Mouse (Mus musculus) E14TG2a.4 (cell line): ENCODE data around the gene Cast.

ENCODE experiments used
- H3K27me3 ChIP-seq: 2 replicates; pipeline ENCODE4 v1.6.1; 2014; ENCODE audit warnings: low read length, control low read depth; ENCODE audit not compliant: insufficient read depth
- H3K36me3 ChIP-seq: 2 replicates; pipeline ENCODE4 v1.6.1; 2014; ENCODE audit warnings: low read length, control low read depth; ENCODE audit not compliant: insufficient read depth
- H3K4me1 ChIP-seq: replicated peaks from 2 replicates; pipeline ENCODE4 v1.6.1; 2014; ENCODE audit warnings: low read depth, low read length, control low read depth
- H3K4me3 ChIP-seq: replicated peaks from 2 replicates; pipeline ENCODE4 v1.5.1; 2014; ENCODE audit warnings: mild to moderate bottlenecking, low read length
- H3K9me3 ChIP-seq: 2 replicates; pipeline ENCODE4 v1.6.1; 2014; ENCODE audit warnings: low read length, control low read depth
- CTCF ChIP-seq: conservative IDR thresholded peaks from 2 replicates; pipeline ENCODE4 v1.5.1; 2014; ENCODE audit warnings: low read length
- NANOG ChIP-seq: IDR thresholded peaks from 2 replicates; pipeline ENCODE4 v1.6.1; 2014; ENCODE audit warnings: borderline replicate concordance, low read length, mixed read lengths
- POU5F1 ChIP-seq: IDR thresholded peaks from 2 replicates; pipeline ENCODE4 v1.6.1; 2014; ENCODE audit warnings: low read length, borderline replicate concordance

Gene Cast

DNA sequence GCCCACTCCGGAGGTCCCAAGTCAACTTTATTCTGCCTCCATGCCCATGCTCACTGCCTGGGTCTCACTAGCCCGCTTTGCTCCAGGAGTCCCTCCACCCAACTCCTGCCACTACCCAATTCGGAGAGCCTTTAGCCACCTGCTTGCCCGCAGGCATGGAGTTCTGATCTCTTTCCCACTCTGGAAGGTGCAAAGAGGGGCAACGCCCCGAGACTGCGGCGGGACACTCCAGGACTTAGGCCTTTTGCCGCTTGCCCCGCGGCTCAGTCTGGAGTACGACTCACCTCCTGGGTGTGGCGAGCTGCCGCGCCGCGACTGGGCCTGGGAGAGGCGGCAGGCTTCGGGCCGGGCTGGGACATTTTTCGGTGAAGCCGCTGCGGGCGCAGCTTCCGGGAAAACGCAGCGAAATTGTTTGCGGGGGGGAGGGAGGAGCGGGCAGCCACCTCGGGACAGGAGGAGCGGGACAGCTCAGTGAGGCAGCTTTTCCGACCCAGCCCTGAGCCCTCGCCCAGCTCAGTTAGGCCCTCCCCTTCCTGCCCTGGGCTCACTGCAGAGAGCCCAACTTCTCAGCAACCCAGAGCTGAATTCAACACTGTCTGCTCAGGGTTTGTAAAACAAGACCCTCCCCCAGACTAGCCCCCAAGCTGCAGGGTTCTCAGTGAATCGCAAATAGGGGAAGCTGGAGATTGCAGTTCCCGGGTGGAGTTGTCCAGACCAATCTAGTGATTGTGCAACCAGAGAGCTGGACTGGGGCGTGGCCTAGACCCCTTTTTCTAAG is at the start of gene Cast:
Gene Cast (minus strand): TSS at position 659 of the 778 bp plus-strand sequence.
- Histone ChIP-seq H3K4me1 (peaks cover 18% of the 10 kb centered on the region), H3K27me3 (no peaks in the 10 kb centered on the region), H3K9me3 (no peaks in the 10 kb centered on the region), H3K4me3 (peak within 1 kb of the TSS; percentile 90), H3K36me3 (no peaks in the 10 kb centered on the region)
- TF ChIP-seq CTCF, result no peak
- no peak for TF ChIP-seq POU5F1
- TF ChIP-seq NANOG, result no peak

DNA sequence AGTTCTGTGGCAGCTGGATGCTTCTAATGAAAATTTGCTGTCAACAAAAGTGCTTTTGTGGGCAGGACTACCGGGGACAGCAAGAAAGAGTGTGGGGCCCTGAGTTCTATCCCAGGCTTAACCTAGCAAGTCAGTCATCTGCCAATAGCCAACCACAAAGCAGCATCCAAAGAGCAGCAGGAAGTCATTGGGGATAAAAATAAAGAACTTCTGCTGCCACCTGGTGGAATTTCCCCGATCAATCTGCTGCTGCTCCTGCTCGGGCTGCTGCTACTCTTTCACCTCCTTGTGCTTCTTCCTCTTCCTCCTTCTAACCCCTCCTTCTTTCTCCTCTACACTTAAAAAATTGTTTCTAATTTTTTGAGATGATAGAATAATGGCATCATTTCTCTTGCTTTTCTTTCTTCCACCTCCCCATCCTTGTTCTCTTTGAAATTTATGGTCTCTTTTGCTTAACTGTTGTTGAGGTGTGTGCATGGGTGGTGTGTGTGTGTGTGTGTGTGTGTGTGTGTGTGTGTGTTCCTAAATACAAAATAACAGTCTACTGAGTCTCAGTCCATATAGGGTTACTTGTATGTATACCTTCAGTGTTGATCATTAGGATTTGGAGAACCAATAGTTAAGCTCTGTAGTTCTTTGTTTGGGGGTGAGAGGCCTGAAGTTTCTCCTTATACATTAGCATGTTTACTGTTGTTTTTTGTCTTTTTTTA is 45.9 kb upstream of the Cast start:
- Histone ChIP-seq H3K4me3 (no peak overlapping the region), H3K9me3 (no peaks in the 10 kb centered on the region), H3K4me1 (no peaks in the 10 kb centered on the region), H3K27me3 (no peaks in the 10 kb centered on the region), H3K36me3 (no peaks in the 10 kb centered on the region)
- TF ChIP-seq POU5F1, result no peak
- TF ChIP-seq CTCF, result peak; percentile 40

GRCm38 (mm10) chr13:74850823-74851222 is 42.2 kb upstream of the Cast start:
- Histone ChIP-seq H3K27me3 (no peaks in the 10 kb centered on the region), H3K4me3 (no peak overlapping the region), H3K36me3 (no peaks in the 10 kb centered on the region), H3K4me1 (peaks cover 3% of the 10 kb centered on the region; the same call in 1 of the 2 replicates), H3K9me3 (no peaks in the 10 kb centered on the region)
- TF ChIP-seq NANOG, result no peak
- no peak for TF ChIP-seq CTCF
- no peak for TF ChIP-seq POU5F1

- TF ChIP-seq CTCF, result no peak
- peaks cover 3% of the 10 kb centered on the region; the same call in 1 of the 2 replicates for H3K4me1 ChIP-seq
- no peaks in the 10 kb centered on the region for H3K36me3 ChIP-seq
- no peaks in the 10 kb centered on the region for H3K9me3 ChIP-seq
- H3K27me3 ChIP-seq, result no peaks in the 10 kb centered on the region
- H3K4me3 ChIP-seq, result peak overlapping the region; percentile 68
These were observed 37.3 kb upstream of the Cast start for GRCm38 (mm10) chr13:74845886-74846285.

GRCm38 (mm10) chr13:74834543-74834942 is 25.9 kb upstream of the Cast start:
- TF ChIP-seq CTCF (no peak), POU5F1 (no peak), NANOG (no peak)
- Histone ChIP-seq H3K36me3 (no peaks in the 10 kb centered on the region), H3K4me1 (no peaks in the 10 kb centered on the region), H3K9me3 (0 out of 2 replicates have a peak, but pooled peaks cover 2% of the 10 kb centered on the region), H3K4me3 (no peak overlapping the region), H3K27me3 (no peaks in the 10 kb centered on the region)

DNA sequence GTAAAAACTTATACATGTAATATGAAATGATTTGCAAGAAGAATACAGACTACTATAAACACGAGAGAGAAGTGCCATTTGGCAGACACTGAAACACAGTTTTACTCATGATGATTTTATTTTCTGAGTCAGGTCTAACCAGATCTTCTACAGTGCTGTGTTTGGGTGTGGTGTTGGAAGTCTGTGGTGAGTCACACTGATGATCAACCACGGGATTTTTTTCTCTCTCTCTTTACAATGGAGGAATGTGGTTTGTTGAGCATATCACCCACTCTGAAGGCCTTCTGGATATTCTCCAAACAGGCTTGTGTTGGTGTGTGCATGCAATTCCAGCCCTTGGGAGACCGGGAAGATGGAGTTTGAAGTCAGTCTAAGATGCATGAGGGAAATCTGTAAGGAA is 13.5 kb upstream of the Cast start:
- Histone ChIP-seq H3K4me3 (no peak overlapping the region), H3K4me1 (no peaks in the 10 kb centered on the region)
- TF ChIP-seq NANOG (no peak), CTCF (no peak), POU5F1 (no peak)

GRCm38 (mm10) chr13:74815753-74816152 is 7.1 kb upstream of the Cast start:
- no peak for TF ChIP-seq CTCF
- no peak for TF ChIP-seq POU5F1
- no peak for TF ChIP-seq NANOG
- H3K27me3 ChIP-seq, result no peaks in the 10 kb centered on the region
- no peaks in the 10 kb centered on the region for H3K36me3 ChIP-seq

More for the DNA sequence above, 13.5 kb upstream of the Cast start:
- Histone ChIP-seq H3K27me3 (no peaks in the 10 kb centered on the region), H3K36me3 (no peaks in the 10 kb centered on the region), H3K9me3 (no peaks in the 10 kb centered on the region)

GRCm38 (mm10) chr13:74807446-74808151 is 1.0 kb downstream of the Cast start:
- H3K4me3 ChIP-seq, result peak overlapping the region; percentile 90
- H3K4me1 ChIP-seq, result peaks cover 18% of the 10 kb centered on the region
- H3K27me3 ChIP-seq, result no peaks in the 10 kb centered on the region
- TF ChIP-seq POU5F1, result no peak
- no peak for TF ChIP-seq CTCF
- TF ChIP-seq NANOG, result no peak
- no peaks in the 10 kb centered on the region for H3K36me3 ChIP-seq
- H3K9me3 ChIP-seq, result no peaks in the 10 kb centered on the region

More at GRCm38 (mm10) chr13:74815753-74816152, 7.1 kb upstream of the Cast start:
- no peak overlapping the region for H3K4me3 ChIP-seq
- no peaks in the 10 kb centered on the region for H3K4me1 ChIP-seq
- no peaks in the 10 kb centered on the region for H3K9me3 ChIP-seq
